Mouse (Mus musculus) embryonic fibroblast, embryonic 13.5 days (primary cell): ENCODE measurements around the gene Olfr1357.

ENCODE experiments used
- CTCF ChIP-seq: IDR thresholded peaks from 2 replicates; pipeline ENCODE4 v1.5.1; 2011; ENCODE audit warnings: mild to moderate bottlenecking, control low read depth, low read length, moderate library complexity, borderline replicate concordance; ENCODE audit not compliant: insufficient read depth
- POLR2A ChIP-seq: IDR thresholded peaks from 2 replicates; pipeline ENCODE4 v1.6.1; 2011; ENCODE audit warnings: low read depth, mild to moderate bottlenecking, control low read depth, low read length, moderate library complexity

GRCm38 (mm10) chr10:78664546-78664945 lies 46.7 kb upstream of the Olfr1357 start:
- no peak for TF ChIP-seq POLR2A
- no peak for TF ChIP-seq CTCF
